Mouse (Mus musculus): ENCODE measurements around the gene Stk40.

- TF ChIP-seq EP300 (optimal IDR thresholded peaks at IDR 0.05) (no peak), CTCF (IDR thresholded peaks at IDR 0.05; ENCODE audit: low read depth) (no peak)
Measured at GRCm38 (mm10) chr4:126141021-126141420, 37.3 kb downstream of the Stk40 start.

All from stomach, postnatal 0 days (tissue).